Mouse (Mus musculus) intestine, postnatal 0 days (tissue): ENCODE results near the gene Galns. TPM values are rescaled to one million over a fixed set of nuclear protein-coding genes. Genes with fewer than 3 reads are reported as not detected.

Experiments
- ATAC-seq: fragments of 200-750 bp; cut with Nextera tagmentation; 2 replicates; pipeline ENCODE4 v1.8.0; 2017; ENCODE audit warnings: mild to moderate bottlenecking, moderate TSS enrichment, moderate library complexity
- H3K27ac ChIP-seq: fragments of 300-500 bp; sonication (generic); 2 replicates; pipeline ENCODE4 v1.5.1; 2014; ENCODE audit warnings: mild to moderate bottlenecking, low read depth, low read length, moderate library complexity
- H3K27me3 ChIP-seq: fragments of 300-500 bp; sonication (generic); replicated peaks from 2 replicates; pipeline ENCODE4 v1.6.1; 2014; ENCODE audit warnings: low read length, mixed read lengths; ENCODE audit not compliant: control insufficient read depth, insufficient read depth
- H3K36me3 ChIP-seq: fragments of 300-500 bp; sonication (generic); 2 replicates; pipeline ENCODE4 v1.6.1; 2014; ENCODE audit warnings: mild to moderate bottlenecking, moderate library complexity; ENCODE audit not compliant: control insufficient read depth, insufficient read depth
- H3K4me1 ChIP-seq: fragments of 300-500 bp; sonication (generic); replicated peaks from 2 replicates; pipeline ENCODE4 v1.6.1; 2014; ENCODE audit warnings: antibody characterized with exemption, low read length, mixed read lengths; ENCODE audit not compliant: control insufficient read depth, insufficient read depth
- H3K4me2 ChIP-seq: fragments of 300-500 bp; sonication (generic); replicated peaks from 2 replicates; pipeline ENCODE4 v1.6.1; 2014; ENCODE audit warnings: low read depth, mild to moderate bottlenecking, moderate library complexity
- H3K4me3 ChIP-seq: fragments of 300-500 bp; sonication (generic); 2 replicates; pipeline ENCODE4 v1.5.1; 2014; ENCODE audit warnings: low read depth, low read length
- H3K9ac ChIP-seq: fragments of 300-500 bp; sonication (generic); 2 replicates; pipeline ENCODE4 v1.6.1; 2014; ENCODE audit warnings: mild to moderate bottlenecking, low read depth, low read length
- H3K9me3 ChIP-seq: fragments of 300-500 bp; sonication (generic); 2 replicates; pipeline ENCODE4 v1.6.1; 2016; ENCODE audit warnings: mixed run types; ENCODE audit not compliant: control insufficient read depth
- CTCF ChIP-seq: sonication (generic); IDR thresholded peaks from 2 replicates; pipeline ENCODE4 v1.5.1; 2016; ENCODE audit warnings: low read depth, mild to moderate bottlenecking, control low read depth, antibody characterized with exemption, moderate library complexity
- WGBS: fragments of 180-500 bp; shearing (Covaris S2); extraction: QIAGEN DNeasy Blood & Tissue Kit; methylation state at CpG from one replicate; pipeline ENCODE4 v1.1.7; 2014; 5-methylcytosine and 5-hydroxymethylcytosine counted together
- polyA plus RNA-seq: library from polyadenylated mRNA; unstranded; fragments of >200 nt; fragmentation: Nextera tagmentation; extraction: Ambion mirVana; gene quantifications from 2 replicates; pipeline ENCODE4 v1.2.1, GENCODE M21; 2015

The Galns gene
- polyA plus RNA-seq, 1 experiment from 2014 or later, result 58.1 TPM

GRCm38 (mm10) chr8:122642071-122642470, 30.8 kb upstream of the Galns start:
- no peaks in the 10 kb centered on the region for H3K9me3 ChIP-seq
- no peak overlapping the region for H3K27ac ChIP-seq
- no peak overlapping the region for H3K9ac ChIP-seq
- TF ChIP-seq CTCF, result no peak
- ATAC-seq, result no peak
- WGBS, result 47% methylated on average over 9 of the region's 9 CpGs
- no peak overlapping the region for H3K4me2 ChIP-seq
- H3K36me3 ChIP-seq, result peaks cover 3% of the 10 kb centered on the region; the same call in 1 of the 2 replicates
- H3K4me3 ChIP-seq, result no peak overlapping the region
- H3K27me3 ChIP-seq, result no peaks in the 10 kb centered on the region
- H3K4me1 ChIP-seq, result peaks cover 12% of the 10 kb centered on the region; the same call in 1 of the 2 replicates

GRCm38 (mm10) chr8:122641406-122641805, 30.1 kb upstream of the Galns start:
- no peaks in the 10 kb centered on the region for H3K27me3 ChIP-seq
- TF ChIP-seq CTCF, result no peak
- WGBS, result 64% methylated on average over 15 of the region's 15 CpGs
- no peaks in the 10 kb centered on the region; the same call in 1 of the 2 replicates for H3K36me3 ChIP-seq
- no peak overlapping the region for H3K27ac ChIP-seq
- H3K9ac ChIP-seq, result no peak overlapping the region
- H3K4me3 ChIP-seq, result no peak overlapping the region
- H3K4me2 ChIP-seq, result no peak overlapping the region
- no peaks in the 10 kb centered on the region for H3K9me3 ChIP-seq
- H3K4me1 ChIP-seq, result peaks cover 13% of the 10 kb centered on the region; the same call in 1 of the 2 replicates
- ATAC-seq, result no peak

GRCm38 (mm10) chr8:122640825-122641224, 29.6 kb upstream of the Galns start:
- Histone ChIP-seq H3K36me3 (no peaks in the 10 kb centered on the region; the same call in 1 of the 2 replicates), H3K9ac (no peak overlapping the region), H3K4me2 (no peak overlapping the region), H3K9me3 (no peaks in the 10 kb centered on the region), H3K4me3 (no peak overlapping the region), H3K4me1 (peaks cover 16% of the 10 kb centered on the region; the same call in 1 of the 2 replicates), H3K27ac (no peak overlapping the region), H3K27me3 (no peaks in the 10 kb centered on the region)
- TF ChIP-seq CTCF, result no peak
- no peak for ATAC-seq
- 74% methylated on average over 4 of the region's 4 CpGs for WGBS

- H3K9me3 ChIP-seq, result no peaks in the 10 kb centered on the region
- no peak for TF ChIP-seq CTCF
- ATAC-seq, result no peak
- no peaks in the 10 kb centered on the region for H3K27me3 ChIP-seq
- 0 out of 2 replicates have a peak overlapping the region, but pooled peaks have one; percentile 46 for H3K27ac ChIP-seq
- H3K4me2 ChIP-seq, result no peak overlapping the region
- no peaks in the 10 kb centered on the region; the same call in 1 of the 2 replicates for H3K36me3 ChIP-seq
- 34% methylated on average over 16 of the region's 16 CpGs for WGBS
- H3K9ac ChIP-seq, result no peak overlapping the region; the same call in 1 of the 2 replicates
- no peak overlapping the region for H3K4me3 ChIP-seq
- peaks cover 19% of the 10 kb centered on the region; the same call in 1 of the 2 replicates for H3K4me1 ChIP-seq
Measured at GRCm38 (mm10) chr8:122639521-122640248, 28.4 kb upstream of the Galns start.

GRCm38 (mm10) chr8:122638601-122639000, 27.3 kb upstream of the Galns start:
- Histone ChIP-seq H3K27ac (no peak overlapping the region), H3K9ac (no peak overlapping the region; the same call in 1 of the 2 replicates), H3K4me2 (no peak overlapping the region), H3K4me1 (peaks cover 19% of the 10 kb centered on the region; the same call in 1 of the 2 replicates), H3K9me3 (no peaks in the 10 kb centered on the region), H3K36me3 (peaks cover 8% of the 10 kb centered on the region; the same call in 1 of the 2 replicates), H3K4me3 (no peak overlapping the region), H3K27me3 (no peaks in the 10 kb centered on the region)
- WGBS, result 71% methylated on average over 16 of the region's 16 CpGs
- no peak for TF ChIP-seq CTCF
- ATAC-seq, result no peak

- TF ChIP-seq CTCF, result no peak
- no peak for ATAC-seq
- WGBS, result 70% methylated on average over 9 of the region's 9 CpGs
- Histone ChIP-seq H3K9ac (no peak overlapping the region), H3K27ac (peak overlapping the region; percentile 79; the same call in 1 of the 2 replicates), H3K4me2 (no peak overlapping the region), H3K4me1 (peaks cover 19% of the 10 kb centered on the region; the same call in 1 of the 2 replicates), H3K36me3 (peaks cover 16% of the 10 kb centered on the region; the same call in 1 of the 2 replicates), H3K9me3 (no peaks in the 10 kb centered on the region), H3K4me3 (no peak overlapping the region), H3K27me3 (no peaks in the 10 kb centered on the region)
Measured at GRCm38 (mm10) chr8:122637230-122637629, 26.0 kb upstream of the Galns start.
